Comparison of ENCODE assay signal across 20 mouse cellular contexts in genomic region chr14:34355301-34355700, GRCm38 (mm10). TPM values are rescaled to one million over a fixed set of nuclear protein-coding genes. Genes with fewer than 3 reads are reported as not detected.
A peak's percentile ranks its signal among the peaks of the same experiment; 100 is the strongest.
DNase-seq lines count a peak whose midpoint lies in the region; ATAC-seq and TF ChIP-seq lines count a peak whose summit lies in the region.
"Had no signal": no experiment of that assay in that cellular context is flagged by ENCODE, and none has a peak within 500 bp of the region (broad histone marks: within the 10 kb centered on the region; RNA-seq: fewer than 3 reads in every experiment).

Fam25c (minus strand) TSS chr14:34355433.

- TF ChIP-seq EP300 in ES-Bruce4 (IDR thresholded peaks at IDR 0.05; ENCODE audit: insufficient read depth, low read depth, low read length) = no peak

- H3K27me3 ChIP-seq in liver, adult 2 months (ENCODE audit: control insufficient read depth, insufficient read depth, low read length) = no peaks in the 10 kb centered on the region
- no peaks in the 10 kb centered on the region for H3K27me3 ChIP-seq in ES-Bruce4 (ENCODE audit: control insufficient read depth, insufficient read depth, low read length, poor library complexity, severe bottlenecking)
- H3K27me3 ChIP-seq in embryonic facial prominence, embryonic 10.5 days (replicated peaks; ENCODE audit: low read depth, poor library complexity, severe bottlenecking) = no peaks in the 10 kb centered on the region; the same call in 1 of the 2 replicates
- H3K27me3 ChIP-seq in liver, embryonic 13.5 days = no peaks in the 10 kb centered on the region
- H3K27me3 ChIP-seq: stomach, embryonic 15.5 days had no signal

- DNase-seq in liver, adult 2 months (ENCODE audit: extremely low read depth, low read depth, low spot score) = no peak
- no peak for DNase-seq in liver
- no peak for DNase-seq in embryonic facial prominence, embryonic 10.5 days (ENCODE audit: low spot score)
- no peak for DNase-seq in liver, embryonic 13.5 days
- no peak for DNase-seq in thymus, postnatal 4 days
- DNase-seq in thymus, postnatal 14 days = no peak
- DNase-seq: adrenal gland, postnatal 14 days; cerebellum, adult 2 months; forebrain, postnatal 0 days; kidney, adult 18-20 months had no signal

- no peak for TF ChIP-seq POLR2A in liver, adult 2 months (IDR thresholded peaks at IDR 0.05; ENCODE audit: extremely low read depth, insufficient read depth, low read length)
- no peak for TF ChIP-seq POLR2A in ES-Bruce4 (IDR thresholded peaks at IDR 0.05; ENCODE audit: insufficient read depth, low read length)

- no peaks in the 10 kb centered on the region for H3K9me3 ChIP-seq in ES-Bruce4 (replicated peaks; ENCODE audit: control insufficient read depth, insufficient read depth, low read length, poor library complexity, severe bottlenecking)
- no peaks in the 10 kb centered on the region for H3K9me3 ChIP-seq in embryonic facial prominence, embryonic 10.5 days
- no peaks in the 10 kb centered on the region for H3K9me3 ChIP-seq in liver, embryonic 13.5 days (replicated peaks)
- H3K9me3 ChIP-seq: stomach, embryonic 15.5 days had no signal

- H3K27ac ChIP-seq in liver, adult 2 months (replicated peaks; ENCODE audit: insufficient read depth, low read depth, low read length) = peak within 1 kb of the TSS; percentile 87
- H3K27ac ChIP-seq in ES-Bruce4 (ENCODE audit: insufficient read depth, low read length) = no peak within 1 kb of the TSS
- H3K27ac ChIP-seq in embryonic facial prominence, embryonic 10.5 days (replicated peaks) = peak within 1 kb of the TSS; percentile 19; the same call in 1 of the 2 replicates
- H3K27ac ChIP-seq in liver, embryonic 13.5 days = no peak within 1 kb of the TSS
- H3K27ac ChIP-seq: hindbrain, postnatal 0 days; stomach, embryonic 15.5 days had no signal

- TF ChIP-seq CTCF in liver, adult 2 months (IDR thresholded peaks at IDR 0.05; ENCODE audit: low read depth, low read length) = no peak
- TF ChIP-seq CTCF in ES-Bruce4 (IDR thresholded peaks at IDR 0.05; ENCODE audit: low read depth, low read length) = no peak

- peaks cover 69% of the 10 kb centered on the region for H3K4me1 ChIP-seq in liver, adult 2 months (ENCODE audit: control insufficient read depth, insufficient read depth, low read length)
- H3K4me1 ChIP-seq in ES-Bruce4 (ENCODE audit: control insufficient read depth, insufficient read depth, low read length) = peaks cover 17% of the 10 kb centered on the region
- H3K4me1 ChIP-seq in embryonic facial prominence, embryonic 10.5 days = peaks cover 14% of the 10 kb centered on the region
- H3K4me1 ChIP-seq in liver, embryonic 13.5 days (replicated peaks) = peaks cover 20% of the 10 kb centered on the region

- H3K36me3 ChIP-seq in liver, adult 2 months (ENCODE audit: control insufficient read depth, insufficient read depth, low read length) = no peaks in the 10 kb centered on the region
- H3K36me3 ChIP-seq in ES-Bruce4 (ENCODE audit: control insufficient read depth, insufficient read depth, low read length, poor library complexity, severe bottlenecking) = no peaks in the 10 kb centered on the region
- no peaks in the 10 kb centered on the region for H3K36me3 ChIP-seq in embryonic facial prominence, embryonic 10.5 days (replicated peaks)
- H3K36me3 ChIP-seq in liver, embryonic 13.5 days = no peaks in the 10 kb centered on the region
- H3K36me3 ChIP-seq: stomach, embryonic 15.5 days had no signal

- peak; percentile 37; the same call in 1 of the 2 replicates for ATAC-seq in liver, embryonic 13.5 days (ENCODE audit: low read depth)
- ATAC-seq: forebrain, postnatal 0 days had no signal

- H3K4me3 ChIP-seq in liver, adult 2 months (ENCODE audit: insufficient read depth, low read depth, low read length) = peak within 1 kb of the TSS; percentile 29; the same call in 1 of the 2 replicates
- H3K4me3 ChIP-seq in ES-Bruce4 (ENCODE audit: low read depth, low read length) = no peak within 1 kb of the TSS
- H3K4me3 ChIP-seq in embryonic facial prominence, embryonic 10.5 days = no peak within 1 kb of the TSS
- no peak within 1 kb of the TSS for H3K4me3 ChIP-seq in liver, embryonic 13.5 days (replicated peaks)
- H3K4me3 ChIP-seq: stomach, embryonic 15.5 days had no signal

- 30% methylated on average over 6 of the region's 6 CpGs for WGBS in liver, adult 2 months
- 76% methylated on average over 6 of the region's 6 CpGs for WGBS in embryonic facial prominence, embryonic 10.5 days
- WGBS in liver, embryonic 13.5 days (ENCODE audit: insufficient replicate concordance) = 54% methylated on average over 6 of the region's 6 CpGs

- no peaks in the 10 kb centered on the region for H3K79me2 ChIP-seq in liver, adult 2 months (ENCODE audit: control insufficient read depth, insufficient read depth, low read length)

- no peak within 1 kb of the TSS for H3K4me2 ChIP-seq in liver, embryonic 13.5 days
- H3K4me2 ChIP-seq: stomach, embryonic 15.5 days had no signal

- peak within 1 kb of the TSS; percentile 75 for H3K9ac ChIP-seq in liver, adult 2 months (ENCODE audit: low read depth, low read length)
- H3K9ac ChIP-seq in ES-Bruce4 (ENCODE audit: low read depth, poor library complexity, severe bottlenecking) = peak within 1 kb of the TSS; percentile 26; the same call in 1 of the 2 replicates
- no peak within 1 kb of the TSS for H3K9ac ChIP-seq in liver, embryonic 13.5 days
- H3K9ac ChIP-seq: forebrain, postnatal 0 days; stomach, embryonic 15.5 days had no signal

RNA-seq across cellular contexts. Expression of gene Fam25c, which starts in this region (rescaled TPM):
- 56.3 and 66.7 TPM in 2 replicates for total RNA-seq in liver, adult 2 months (2014; rRNA removed)
- 74.3 and 146 TPM in 2 replicates for polyA plus RNA-seq in liver, adult 2 months (2012; rRNA removed)
- polyA plus RNA-seq in ES-Bruce4 (2011; ENCODE audit: insufficient read depth, insufficient read length, low read depth, missing spikeins) = 3.5 and 5.7 TPM in 2 replicates
- not detected in 2 replicates for polyA plus RNA-seq in embryonic facial prominence, embryonic 10.5 days (2016; fragmentation: Nextera tagmentation; extraction: Ambion mirVana)
- polyA plus RNA-seq in liver, embryonic 13.5 days (2015; fragmentation: Nextera tagmentation; extraction: Ambion mirVana) = not detected in 2 replicates
- total RNA-seq: forebrain, postnatal 0 days; gastrocnemius, adult 18-20 months; hematopoietic stem cell, adult 5-6 weeks; hindbrain, postnatal 0 days; layer of hippocampus, postnatal 25 days; left cerebral cortex, postnatal 36 days; midbrain, postnatal 0 days had no signal
- polyA plus RNA-seq: cerebellum, adult 2 months; forebrain, postnatal 0 days; gonadal fat pad, adult 2 months; heart, embryonic 14.5 days; hindbrain, postnatal 0 days; midbrain, postnatal 0 days had no signal

Comparison
In these comparisons a context has a peak if more than half of its experiments do, and no peak if none do; other contexts are left out.
1. RNA of gene Fam25c (polyA plus RNA-seq): 74.3 to 146 TPM in liver, adult 2 months; 3.5 to 5.7 TPM in ES-Bruce4, not detected in liver, embryonic 13.5 days and not detected in embryonic facial prominence, embryonic 10.5 days; every median in the first group is over 10 times any median in the second.
2. H3K27ac ChIP-seq: peak in liver, adult 2 months (single experiment) and embryonic facial prominence, embryonic 10.5 days (single experiment); none in ES-Bruce4 (single experiment) and liver, embryonic 13.5 days (single experiment).
3. Peak in ATAC-seq in liver, embryonic 13.5 days; RNA of the gene not detected or under 1 TPM.